Mouse (Mus musculus) C2C12 (cell line): ENCODE measurements around the gene Commd7. TPM values are rescaled to one million over a fixed set of nuclear protein-coding genes. Genes with fewer than 3 reads are reported as not detected.
"Not testable (repeated sequence)": the region's sequence is repeated elsewhere in the genome, so short reads cannot be mapped to it uniquely, and the experiment has no call there.

Experiments used
- H3K27me3 ChIP-seq: one replicate; pipeline ENCODE4 v1.6.1; 2011; ENCODE audit not compliant: control insufficient read depth, insufficient read depth, insufficient read length
- H3K36me3 ChIP-seq: one replicate; pipeline ENCODE4 v1.6.1; 2011; ENCODE audit not compliant: control insufficient read depth, insufficient read depth
- H3K4me3 ChIP-seq: one replicate; pipeline ENCODE4 v1.5.1; 2011; ENCODE audit warnings: mild to moderate bottlenecking, control low read depth; ENCODE audit not compliant: poor library complexity, insufficient read depth, severe bottlenecking
- H3K79me2 ChIP-seq: one replicate; pipeline ENCODE4 v1.6.1; 2011; ENCODE audit not compliant: control insufficient read depth, insufficient read depth
- H3K79me3 ChIP-seq: one replicate; pipeline ENCODE4 v1.6.1; 2011; ENCODE audit warnings: low read depth, control low read depth
- H3ac ChIP-seq: one replicate; pipeline ENCODE3; 2011; ENCODE audit warnings: low read depth; ENCODE audit not compliant: control insufficient read depth, insufficient read length
- CEBPB ChIP-seq: IDR thresholded peaks from one replicate; pipeline ENCODE4 v1.6.1; 2011; ENCODE audit warnings: low read depth, mild to moderate bottlenecking, control low read depth, moderate library complexity
- CTCF ChIP-seq: IDR thresholded peaks from one replicate; pipeline ENCODE4 v1.5.1; 2011; ENCODE audit not compliant: control insufficient read depth, insufficient read depth, insufficient read length
- FOSL1 ChIP-seq: IDR thresholded peaks from one replicate; pipeline ENCODE4 v1.8.0; 2011; ENCODE audit warnings: mild to moderate bottlenecking, low read length; ENCODE audit not compliant: poor library complexity, insufficient read depth, severe bottlenecking
- MAX ChIP-seq: IDR thresholded peaks from one replicate; pipeline ENCODE4 v1.6.1; 2011; ENCODE audit warnings: mild to moderate bottlenecking, control low read depth
- MYOD1 ChIP-seq: IDR thresholded peaks from one replicate; pipeline ENCODE4 v1.6.1; 2011; ENCODE audit warnings: low read depth; ENCODE audit not compliant: control insufficient read depth, insufficient read length
- MYOG ChIP-seq: IDR thresholded peaks from one replicate; pipeline ENCODE4 v1.6.1; 2011; ENCODE audit not compliant: control insufficient read depth, insufficient read length; ENCODE audit errors: extremely low read depth
- USF1 ChIP-seq: IDR thresholded peaks from one replicate; pipeline ENCODE4 v1.6.1; 2011; ENCODE audit warnings: low read depth, mild to moderate bottlenecking, control low read depth, moderate library complexity
- polyA plus RNA-seq: library from polyadenylated mRNA; unstranded; fragments of >200 nt; fragmentation: generic; extraction: Trizol; gene quantifications from one replicate; pipeline ENCODE4 v1.2.1, GENCODE M21; 2012; ENCODE audit warnings: missing spikeins

Commd7 gene
- polyA plus RNA-seq, 1 experiment = 26.7 TPM

GRCm38 (mm10) chr2:153672619-153673018 is 40.0 kb upstream of the Commd7 start:
- Histone ChIP-seq H3ac (no peak overlapping the region), H3K4me3 (no peak overlapping the region), H3K27me3 (no peaks in the 10 kb centered on the region), H3K79me3 (no peaks in the 10 kb centered on the region), H3K79me2 (no peaks in the 10 kb centered on the region), H3K36me3 (peaks cover 15% of the 10 kb centered on the region)
- TF ChIP-seq MYOD1 (no peak), MAX (no peak), CEBPB (no peak), CTCF (no peak), MYOG (no peak), USF1 (no peak), FOSL1 (no peak)

DNA sequence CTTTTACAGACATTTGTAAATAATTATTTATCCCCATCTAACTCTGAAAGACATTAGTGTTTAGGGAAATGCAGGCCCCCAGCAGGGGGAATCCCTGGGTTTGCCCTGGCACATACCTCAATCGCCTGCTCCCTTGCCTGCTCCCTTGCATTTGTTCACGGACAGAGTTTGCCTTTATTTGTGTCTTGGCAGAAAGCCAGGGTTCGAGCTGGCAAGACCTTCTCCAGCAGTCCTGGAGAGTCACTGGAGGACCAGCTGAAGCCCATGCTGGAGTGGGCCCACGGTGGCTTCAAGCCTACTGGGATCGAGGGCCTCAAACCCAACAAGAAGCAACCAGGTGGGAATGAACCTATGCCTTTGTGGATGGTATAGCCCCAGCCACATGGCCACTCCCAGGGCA is 37.5 kb upstream of the Commd7 start:
- Histone ChIP-seq H3ac (no peak overlapping the region), H3K79me3 (no peaks in the 10 kb centered on the region), H3K36me3 (peaks cover 12% of the 10 kb centered on the region), H3K79me2 (no peaks in the 10 kb centered on the region), H3K27me3 (no peaks in the 10 kb centered on the region), H3K4me3 (no peak overlapping the region)
- TF ChIP-seq MAX (no peak), USF1 (no peak), CEBPB (no peak), MYOD1 (no peak)

DNA sequence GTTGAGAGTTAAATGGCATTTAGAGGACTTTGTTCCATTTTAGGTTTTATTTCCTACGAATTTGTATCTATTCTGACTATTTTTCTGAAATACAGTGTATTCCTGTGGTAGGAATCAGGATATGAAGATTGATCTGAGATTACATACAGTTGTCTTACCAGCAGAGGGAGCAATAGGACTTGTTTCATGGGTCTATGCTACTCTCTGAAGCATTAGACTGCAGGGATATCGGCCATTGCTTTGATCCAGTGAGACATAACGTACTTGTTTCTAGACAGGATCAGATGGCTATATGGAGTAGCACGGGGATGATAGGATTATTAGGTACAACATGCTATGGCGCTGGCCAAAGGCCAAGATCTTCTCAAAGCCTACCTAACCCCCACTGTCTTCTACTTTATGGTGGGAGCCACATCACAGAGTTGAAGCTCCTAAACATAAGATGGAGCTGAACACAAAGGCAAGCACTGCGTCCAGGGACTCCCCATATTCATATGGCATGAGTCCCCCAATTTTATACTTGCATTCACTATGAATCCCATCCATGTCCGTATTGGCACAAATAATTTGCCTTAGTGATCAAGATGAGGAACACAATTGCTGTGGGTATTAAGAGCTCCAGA is 36.3 kb upstream of the Commd7 start:
- TF ChIP-seq CEBPB (no peak), MYOD1 (no peak), CTCF (no peak), FOSL1 (no peak), MYOG (no peak), MAX (no peak), USF1 (no peak)
- no peaks in the 10 kb centered on the region for H3K79me3 ChIP-seq
- no peaks in the 10 kb centered on the region for H3K79me2 ChIP-seq
- H3K36me3 ChIP-seq = peaks cover 12% of the 10 kb centered on the region
- no peak overlapping the region for H3K4me3 ChIP-seq
- no peak overlapping the region for H3ac ChIP-seq
- H3K27me3 ChIP-seq = no peaks in the 10 kb centered on the region

- TF ChIP-seq MAX = no peak
- no peak for TF ChIP-seq CTCF
- TF ChIP-seq CEBPB = no peak
- no peak for TF ChIP-seq MYOD1
- TF ChIP-seq FOSL1 = no peak
- no peak for TF ChIP-seq USF1
- TF ChIP-seq MYOG = no peak
- no peak overlapping the region for H3K4me3 ChIP-seq
- H3ac ChIP-seq = no peak overlapping the region
- no peaks in the 10 kb centered on the region for H3K79me2 ChIP-seq
- H3K36me3 ChIP-seq = peaks cover 18% of the 10 kb centered on the region
- H3K79me3 ChIP-seq = no peaks in the 10 kb centered on the region
- no peaks in the 10 kb centered on the region for H3K27me3 ChIP-seq
Observed at GRCm38 (mm10) chr2:153665401-153665800, 32.8 kb upstream of the Commd7 start.

GRCm38 (mm10) chr2:153660616-153661015 is 28.0 kb upstream of the Commd7 start:
- no peak for TF ChIP-seq USF1
- no peak for TF ChIP-seq MAX
- no peak for TF ChIP-seq MYOD1
- no peak for TF ChIP-seq CEBPB
- TF ChIP-seq MYOG = no peak
- TF ChIP-seq CTCF = no peak
- TF ChIP-seq FOSL1 = no peak
- Histone ChIP-seq H3K79me2 (no peaks in the 10 kb centered on the region), H3ac (no peak overlapping the region), H3K27me3 (no peaks in the 10 kb centered on the region), H3K4me3 (no peak overlapping the region), H3K36me3 (peaks cover 6% of the 10 kb centered on the region), H3K79me3 (no peaks in the 10 kb centered on the region)

GRCm38 (mm10) chr2:153657659-153658058 is 25.1 kb upstream of the Commd7 start:
- H3K27me3 ChIP-seq, H3K4me3 ChIP-seq, H3ac ChIP-seq, H3K79me2 ChIP-seq, H3K79me3 ChIP-seq, H3K36me3 ChIP-seq: not testable (repeated sequence)

- TF ChIP-seq CTCF (no peak), CEBPB (no peak), USF1 (no peak), MYOD1 (no peak), FOSL1 (no peak), MYOG (no peak), MAX (no peak)
- Histone ChIP-seq H3K4me3 (no peak overlapping the region), H3ac (no peak overlapping the region), H3K79me2 (no peaks in the 10 kb centered on the region), H3K79me3 (no peaks in the 10 kb centered on the region), H3K36me3 (no peaks in the 10 kb centered on the region), H3K27me3 (no peaks in the 10 kb centered on the region)
Observed at GRCm38 (mm10) chr2:153651681-153652080, 19.1 kb upstream of the Commd7 start.
